Mouse (Mus musculus) embryonic fibroblast, embryonic 13.5 days (primary cell): ENCODE data around the gene Rps27. TPM values are rescaled to one million over a fixed set of nuclear protein-coding genes. Genes with fewer than 3 reads are reported as not detected.

ENCODE experiments used
- H3K27ac ChIP-seq: 2 replicates; pipeline ENCODE4 v1.5.1; 2012; ENCODE audit warnings: low read length, control low read depth, inconsistent platforms; ENCODE audit not compliant: insufficient read depth
- H3K4me1 ChIP-seq: 2 replicates; pipeline ENCODE4 v1.6.1; 2011; ENCODE audit warnings: low read length; ENCODE audit not compliant: control insufficient read depth, insufficient read depth
- H3K4me3 ChIP-seq: 2 replicates; pipeline ENCODE4 v1.5.1; 2011; ENCODE audit warnings: mild to moderate bottlenecking, control low read depth, low read length; ENCODE audit not compliant: insufficient read depth
- CTCF ChIP-seq: IDR thresholded peaks from 2 replicates; pipeline ENCODE4 v1.5.1; 2011; ENCODE audit warnings: mild to moderate bottlenecking, control low read depth, low read length, moderate library complexity, borderline replicate concordance; ENCODE audit not compliant: insufficient read depth
- POLR2A ChIP-seq: IDR thresholded peaks from 2 replicates; pipeline ENCODE4 v1.6.1; 2011; ENCODE audit warnings: low read depth, mild to moderate bottlenecking, control low read depth, low read length, moderate library complexity
- polyA plus RNA-seq: library from polyadenylated mRNA; stranded (reverse); fragments of >200 nt; gene quantifications from 2 replicates; pipeline ENCODE4 v1.2.4, GENCODE M21; 2011; ENCODE audit warnings: low read depth; ENCODE audit not compliant: missing spikeins, insufficient read length

Gene Rps27
- polyA plus RNA-seq, 1 experiment: 36.9 TPM

GRCm38 (mm10) chr3:90211475-90212398 lies 1.7 kb downstream of the Rps27 start:
- H3K4me3 ChIP-seq: peak overlapping the region; percentile 79
- no peak for TF ChIP-seq CTCF
- TF ChIP-seq POLR2A: peak; percentile 7; the same call in 1 of the 2 replicates
- peaks cover 6% of the 10 kb centered on the region for H3K4me1 ChIP-seq
- H3K27ac ChIP-seq: no peak overlapping the region

- Histone ChIP-seq H3K4me3 (no peak overlapping the region; the same call in 1 of the 2 replicates), H3K4me1 (peaks cover 6% of the 10 kb centered on the region), H3K27ac (no peak overlapping the region)
- TF ChIP-seq POLR2A: 0 out of 2 replicates have a peak, but pooled peaks have one; percentile 17
- no peak for TF ChIP-seq CTCF
Observed at GRCm38 (mm10) chr3:90209908-90210566, 3.4 kb downstream of the Rps27 start.

- Histone ChIP-seq H3K4me1 (peaks cover 6% of the 10 kb centered on the region), H3K4me3 (no peak overlapping the region), H3K27ac (no peak overlapping the region)
- no peak for TF ChIP-seq CTCF
- TF ChIP-seq POLR2A: no peak
Observed at GRCm38 (mm10) chr3:90208662-90209061, 4.8 kb downstream of the Rps27 start.

GRCm38 (mm10) chr3:90204582-90204981 lies 8.9 kb downstream of the Rps27 start:
- Histone ChIP-seq H3K4me1 (no peaks in the 10 kb centered on the region), H3K4me3 (no peak overlapping the region), H3K27ac (no peak overlapping the region)
- no peak for TF ChIP-seq CTCF

GRCm38 (mm10) chr3:90203619-90204018 lies 9.8 kb downstream of the Rps27 start:
- Histone ChIP-seq H3K27ac (no peak overlapping the region), H3K4me1 (no peaks in the 10 kb centered on the region; the same call in 1 of the 2 replicates), H3K4me3 (no peak overlapping the region)
- TF ChIP-seq POLR2A (no peak), CTCF (no peak)

- H3K27ac ChIP-seq: no peak overlapping the region
- H3K4me1 ChIP-seq: no peaks in the 10 kb centered on the region; the same call in 1 of the 2 replicates
- no peak overlapping the region for H3K4me3 ChIP-seq
- TF ChIP-seq CTCF: no peak
- TF ChIP-seq POLR2A: no peak
Observed at GRCm38 (mm10) chr3:90202884-90203283, 10.6 kb downstream of the Rps27 start.

GRCm38 (mm10) chr3:90197548-90197947 lies 15.9 kb downstream of the Rps27 start:
- no peaks in the 10 kb centered on the region; the same call in 1 of the 2 replicates for H3K4me1 ChIP-seq
- peak overlapping the region; percentile 37; the same call in 1 of the 2 replicates for H3K27ac ChIP-seq
- TF ChIP-seq POLR2A: no peak
- no peak overlapping the region for H3K4me3 ChIP-seq

- H3K4me1 ChIP-seq: no peaks in the 10 kb centered on the region; the same call in 1 of the 2 replicates
- no peak overlapping the region for H3K27ac ChIP-seq
- TF ChIP-seq POLR2A (no peak), CTCF (no peak)
- no peak overlapping the region for H3K4me3 ChIP-seq
Observed at GRCm38 (mm10) chr3:90195644-90196043, 17.8 kb downstream of the Rps27 start.

GRCm38 (mm10) chr3:90194759-90195158 lies 18.7 kb downstream of the Rps27 start:
- Histone ChIP-seq H3K27ac (no peak overlapping the region), H3K4me3 (no peak overlapping the region), H3K4me1 (no peaks in the 10 kb centered on the region; the same call in 1 of the 2 replicates)
- TF ChIP-seq CTCF: no peak
- TF ChIP-seq POLR2A: no peak
